Mouse (Mus musculus): ENCODE measurements at regions not wholly inside any gene's neighbourhood (a gene's known extent, or its start where the extent isn't known, plus 50 kb on each side); places are given as distances from the start of the nearest gene placed in this dataset.

DNA sequence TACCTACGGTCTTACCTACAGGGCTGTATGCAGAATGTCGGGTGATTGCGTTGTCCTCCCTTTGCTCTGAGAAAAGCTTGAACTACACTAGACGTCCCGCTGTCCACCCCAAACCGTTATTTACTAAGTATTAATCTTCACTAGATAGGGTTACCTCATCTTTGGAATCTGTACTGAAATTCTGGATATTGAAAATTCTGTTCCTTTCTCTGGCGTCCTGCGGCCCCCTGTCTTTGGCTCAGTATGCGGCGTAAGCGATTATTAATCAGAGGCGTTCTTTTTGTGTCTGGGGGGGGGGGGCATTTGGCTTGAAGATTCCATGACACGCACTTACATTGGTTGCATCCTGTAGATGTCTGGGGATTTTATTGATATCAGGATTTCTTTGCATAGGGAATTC is 222.0 kb downstream of the Mef2c start:
- Histone ChIP-seq H3K9me3 (no peaks in the 10 kb centered on the region), H3K4me3 (peak overlapping the region; percentile 35), H3K27me3 (replicated peaks; ENCODE audit: low read depth, poor library complexity, severe bottlenecking) (peaks cover 99% of the 10 kb centered on the region), H3K36me3 (replicated peaks) (no peaks in the 10 kb centered on the region), H3K4me1 (peaks cover 24% of the 10 kb centered on the region), H3K27ac (replicated peaks) (no peak overlapping the region; the same call in 1 of the 2 replicates)
- WGBS: 2% methylated on average over 13 of the region's 13 CpGs
- no peak for DNase-seq (ENCODE audit: low spot score)

GRCm38 (mm10) chr13:83726346-83726975 is 222.6 kb downstream of the Mef2c start:
- H3K9me3 ChIP-seq: no peaks in the 10 kb centered on the region
- WGBS: 2% methylated on average over 13 of the region's 13 CpGs
- H3K27ac ChIP-seq (replicated peaks): peak overlapping the region; percentile 81
- no peak for DNase-seq (ENCODE audit: low spot score)
- H3K27me3 ChIP-seq (replicated peaks; ENCODE audit: low read depth, poor library complexity, severe bottlenecking): peaks cover 99% of the 10 kb centered on the region
- no peaks in the 10 kb centered on the region for H3K36me3 ChIP-seq (replicated peaks)
- peak overlapping the region; percentile 72 for H3K4me3 ChIP-seq
- peaks cover 22% of the 10 kb centered on the region for H3K4me1 ChIP-seq

DNA sequence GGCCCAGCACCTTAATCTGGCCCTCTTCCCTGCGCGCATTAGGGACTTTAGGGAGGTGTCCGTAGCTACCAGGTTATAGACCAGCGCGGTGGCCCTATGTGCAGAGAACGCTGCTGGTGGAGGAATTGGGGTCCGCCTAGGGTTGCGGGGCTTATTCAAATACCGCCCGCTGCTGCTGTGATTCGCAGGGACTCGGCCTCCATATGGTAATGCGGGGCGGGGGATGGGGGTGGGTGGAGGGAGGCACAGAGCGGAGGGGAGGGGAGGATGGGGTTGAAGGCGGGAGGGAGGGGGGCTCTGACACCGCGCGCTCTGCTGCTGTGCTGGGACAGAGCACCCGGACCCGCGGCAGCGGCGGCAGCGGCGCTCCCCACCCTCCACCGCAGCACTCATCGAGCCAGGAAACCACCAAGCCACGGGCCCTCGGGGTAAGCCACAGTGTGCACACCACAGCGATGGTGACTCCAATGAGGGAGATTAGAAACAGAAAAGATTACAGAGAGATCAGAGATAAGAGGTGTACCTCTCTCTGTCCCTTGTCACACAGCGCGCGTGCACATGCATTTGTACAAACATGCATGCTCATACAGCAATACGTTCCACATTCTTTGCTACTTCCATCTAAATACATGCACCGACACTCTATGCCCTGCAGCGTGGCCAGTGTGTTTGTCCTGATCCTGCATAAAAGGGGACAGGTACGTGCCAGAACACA is 223.4 kb downstream of the Mef2c start:
- Histone ChIP-seq H3K9me3 (no peaks in the 10 kb centered on the region), H3K4me3 (peak overlapping the region; percentile 72), H3K27me3 (replicated peaks; ENCODE audit: low read depth, poor library complexity, severe bottlenecking) (peaks cover 99% of the 10 kb centered on the region), H3K36me3 (replicated peaks) (no peaks in the 10 kb centered on the region), H3K27ac (replicated peaks) (peak overlapping the region; percentile 81), H3K4me1 (peaks cover 21% of the 10 kb centered on the region)
- 1% methylated on average over 38 of the region's 38 CpGs for WGBS
- peak; percentile 63 for DNase-seq (ENCODE audit: low spot score)

DNA sequence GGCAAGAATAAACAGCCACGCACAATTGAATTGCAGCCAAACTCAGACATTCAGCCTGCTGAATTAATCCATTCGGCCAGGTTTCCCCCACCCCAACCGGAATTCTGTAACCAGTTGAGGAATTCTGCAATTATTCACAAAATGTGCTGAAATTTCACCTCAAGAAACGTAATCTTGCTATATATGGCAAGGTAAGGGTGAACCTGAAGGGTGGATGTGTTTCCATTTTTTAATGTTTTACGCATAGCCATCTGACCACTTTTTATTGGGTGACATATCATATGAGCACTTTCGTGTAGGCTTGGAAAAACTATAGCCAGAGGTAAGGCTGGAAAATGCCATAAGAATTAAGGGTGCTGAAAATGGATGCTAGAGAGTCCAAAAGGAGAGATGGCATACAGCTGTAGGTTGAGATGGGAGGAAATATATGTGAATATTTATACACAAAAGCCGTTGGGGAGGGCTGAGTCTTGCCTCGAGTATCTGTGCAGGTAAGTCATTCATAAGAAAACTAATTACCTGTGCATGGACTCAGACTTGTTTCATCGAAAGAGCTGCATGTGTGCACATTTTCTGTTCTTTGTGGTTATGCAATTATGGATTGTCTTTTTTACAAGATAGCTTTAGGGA is 224.0 kb downstream of the Mef2c start:
- Histone ChIP-seq H3K9me3 (no peaks in the 10 kb centered on the region), H3K27me3 (replicated peaks; ENCODE audit: low read depth, poor library complexity, severe bottlenecking) (peaks cover 99% of the 10 kb centered on the region), H3K4me1 (peaks cover 22% of the 10 kb centered on the region), H3K36me3 (replicated peaks) (no peaks in the 10 kb centered on the region), H3K27ac (replicated peaks) (peak overlapping the region; percentile 81), H3K4me3 (peak overlapping the region; percentile 72)
- no peak for DNase-seq (ENCODE audit: low spot score)
- WGBS: 6% methylated on average over 9 of the region's 9 CpGs

- Histone ChIP-seq H3K4me1 (peaks cover 22% of the 10 kb centered on the region), H3K9me3 (no peaks in the 10 kb centered on the region), H3K4me3 (peak overlapping the region; percentile 72), H3K27me3 (replicated peaks; ENCODE audit: low read depth, poor library complexity, severe bottlenecking) (peaks cover 99% of the 10 kb centered on the region), H3K36me3 (replicated peaks) (no peaks in the 10 kb centered on the region), H3K27ac (replicated peaks) (peak overlapping the region; percentile 94)
- no peak for DNase-seq (ENCODE audit: low spot score)
- WGBS: 5% methylated on average over 5 of the region's 5 CpGs
Observed at GRCm38 (mm10) chr13:83728421-83729010, 224.7 kb downstream of the Mef2c start.

- no peaks in the 10 kb centered on the region for H3K9me3 ChIP-seq
- H3K27ac ChIP-seq (replicated peaks): peak overlapping the region; percentile 94
- H3K4me1 ChIP-seq: peaks cover 22% of the 10 kb centered on the region
- DNase-seq (ENCODE audit: low spot score): peak; percentile 84
- no peaks in the 10 kb centered on the region for H3K36me3 ChIP-seq (replicated peaks)
- peaks cover 99% of the 10 kb centered on the region for H3K27me3 ChIP-seq (replicated peaks; ENCODE audit: low read depth, poor library complexity, severe bottlenecking)
- peak overlapping the region; percentile 72 for H3K4me3 ChIP-seq
- under 1% methylated on average over 33 of the region's 33 CpGs for WGBS
Observed at GRCm38 (mm10) chr13:83729331-83730009, 225.6 kb downstream of the Mef2c start.

GRCm38 (mm10) chr13:83730155-83730712 is 226.4 kb downstream of the Mef2c start:
- peak overlapping the region; percentile 94 for H3K27ac ChIP-seq (replicated peaks)
- no peak for DNase-seq (ENCODE audit: low spot score)
- H3K9me3 ChIP-seq: no peaks in the 10 kb centered on the region
- H3K27me3 ChIP-seq (replicated peaks; ENCODE audit: low read depth, poor library complexity, severe bottlenecking): peaks cover 99% of the 10 kb centered on the region
- peaks cover 22% of the 10 kb centered on the region for H3K4me1 ChIP-seq
- no peaks in the 10 kb centered on the region for H3K36me3 ChIP-seq (replicated peaks)
- WGBS: under 1% methylated on average over 16 of the region's 16 CpGs
- peak overlapping the region; percentile 72 for H3K4me3 ChIP-seq

GRCm38 (mm10) chr13:83730713-83731480 is 227.1 kb downstream of the Mef2c start:
- H3K27me3 ChIP-seq (replicated peaks; ENCODE audit: low read depth, poor library complexity, severe bottlenecking): peaks cover 99% of the 10 kb centered on the region
- H3K27ac ChIP-seq (replicated peaks): peak overlapping the region; percentile 94
- no peaks in the 10 kb centered on the region for H3K9me3 ChIP-seq
- peaks cover 22% of the 10 kb centered on the region for H3K4me1 ChIP-seq
- DNase-seq (ENCODE audit: low spot score): peak; percentile 92
- no peaks in the 10 kb centered on the region for H3K36me3 ChIP-seq (replicated peaks)
- H3K4me3 ChIP-seq: peak overlapping the region; percentile 72
- under 1% methylated on average over 91 of the region's 91 CpGs for WGBS

DNA sequence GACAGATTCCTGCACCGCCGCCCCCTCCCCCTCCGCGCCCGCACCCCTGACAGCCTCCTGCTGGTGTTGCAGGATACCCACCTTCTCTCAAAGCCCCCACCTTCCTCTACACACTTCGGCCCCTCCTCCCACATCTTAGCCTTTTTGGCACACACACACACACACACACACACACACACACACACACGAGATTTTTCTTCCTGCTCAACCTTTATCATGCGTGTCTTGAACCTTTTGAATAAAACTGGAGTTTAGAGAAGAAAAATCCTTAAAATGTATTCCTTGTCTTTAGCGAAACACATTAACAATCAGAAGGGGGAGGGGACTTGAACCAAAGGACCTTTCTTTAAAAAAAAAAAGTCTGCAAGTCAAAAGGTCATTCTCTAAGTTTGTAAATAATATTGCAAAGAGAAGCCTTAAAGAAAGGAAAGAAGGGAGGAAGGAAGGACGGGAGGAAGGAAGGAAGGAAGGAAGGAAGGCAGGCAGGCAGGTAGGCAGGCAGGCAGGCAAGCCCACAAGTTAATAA is 227.7 kb downstream of the Mef2c start:
- Histone ChIP-seq H3K36me3 (replicated peaks) (no peaks in the 10 kb centered on the region), H3K4me3 (peak overlapping the region; percentile 72), H3K27me3 (replicated peaks; ENCODE audit: low read depth, poor library complexity, severe bottlenecking) (peaks cover 99% of the 10 kb centered on the region), H3K9me3 (no peaks in the 10 kb centered on the region), H3K27ac (replicated peaks) (peak overlapping the region; percentile 94), H3K4me1 (peaks cover 22% of the 10 kb centered on the region)
- DNase-seq (ENCODE audit: low spot score): no peak
- under 1% methylated on average over 10 of the region's 10 CpGs for WGBS

- H3K4me1 ChIP-seq: peaks cover 22% of the 10 kb centered on the region
- WGBS: under 1% methylated on average over 31 of the region's 31 CpGs
- peak overlapping the region; percentile 72 for H3K4me3 ChIP-seq
- no peaks in the 10 kb centered on the region for H3K9me3 ChIP-seq
- H3K27ac ChIP-seq (replicated peaks): peak overlapping the region; percentile 94
- peak; percentile 68 for DNase-seq (ENCODE audit: low spot score)
- no peaks in the 10 kb centered on the region for H3K36me3 ChIP-seq (replicated peaks)
- H3K27me3 ChIP-seq (replicated peaks; ENCODE audit: low read depth, poor library complexity, severe bottlenecking): peaks cover 99% of the 10 kb centered on the region
Observed at GRCm38 (mm10) chr13:83732283-83733121, 228.7 kb downstream of the Mef2c start.

Measured in embryonic facial prominence, embryonic 10.5 days (tissue).